Mouse (Mus musculus): Measurements from ENCODE around the gene L3mbtl4. TPM values are rescaled to one million over a fixed set of nuclear protein-coding genes. Genes with fewer than 3 reads are reported as not detected.

Gene L3mbtl4
- polyA plus RNA-seq, 1 experiment from 2014 or later: not detected

DNA sequence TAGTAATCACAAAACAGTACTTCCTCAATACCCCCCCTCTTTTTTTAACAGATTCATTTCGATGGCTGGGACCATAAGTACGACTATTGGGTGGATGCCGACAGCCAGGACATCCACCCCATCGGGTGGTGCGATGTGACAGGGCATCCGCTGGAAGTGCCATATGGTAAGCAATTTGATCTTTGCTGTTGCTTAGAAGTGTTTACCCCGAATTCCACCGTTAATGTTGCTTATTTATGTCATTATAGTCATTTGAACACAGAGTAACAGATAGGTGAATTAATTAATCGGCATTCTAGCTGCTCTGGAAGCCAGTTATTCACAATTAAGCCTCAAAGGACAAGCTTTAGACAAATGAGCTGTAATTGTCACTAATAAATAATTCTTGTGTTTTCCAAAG, 286.1 kb downstream of the L3mbtl4 start:
- no peaks in the 10 kb centered on the region for H3K4me1 ChIP-seq (ENCODE audit: control insufficient read depth, insufficient read depth, low read length)
- H3K9me3 ChIP-seq (ENCODE audit: control insufficient read depth, low read length): no peaks in the 10 kb centered on the region
- H3K4me2 ChIP-seq (ENCODE audit: low read depth, severe bottlenecking): no peak overlapping the region
- ATAC-seq (ENCODE audit: insufficient number of reproducible peaks, low FRiP score, low TSS enrichment, low read depth): no peak
- no peaks in the 10 kb centered on the region for H3K36me3 ChIP-seq (ENCODE audit: control insufficient read depth, insufficient read depth, low read length)
- 75% methylated on average over 9 of the region's 9 CpGs for WGBS
- no peak overlapping the region for H3K27ac ChIP-seq (replicated peaks; ENCODE audit: low read depth, low read length)
- H3K4me3 ChIP-seq (ENCODE audit: low read depth, low read length): no peak overlapping the region
- H3K9ac ChIP-seq (ENCODE audit: low read length): no peak overlapping the region
- H3K27me3 ChIP-seq (ENCODE audit: control insufficient read depth, insufficient read depth, low read length): no peaks in the 10 kb centered on the region
- no peak for DNase-seq (ENCODE audit: low spot score)

DNA sequence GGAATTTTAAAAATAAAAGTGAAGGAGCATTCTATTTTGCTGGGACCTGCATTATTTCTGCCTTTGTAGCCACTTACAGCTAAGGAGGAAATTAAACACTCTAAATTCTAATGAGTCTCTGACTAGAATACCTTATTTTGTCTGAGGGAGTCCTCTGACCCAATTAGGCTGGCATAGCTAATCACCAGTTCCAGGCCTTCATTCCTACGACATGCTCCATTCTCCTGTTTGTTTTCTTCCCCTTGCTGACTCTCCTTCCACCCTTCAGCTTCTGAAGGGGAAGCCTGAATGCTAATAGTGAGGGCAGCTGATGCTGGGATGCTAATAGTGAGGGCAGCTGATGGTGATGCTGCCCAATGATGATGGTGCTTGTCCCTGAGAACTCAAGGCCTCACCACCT, 286.7 kb downstream of the L3mbtl4 start:
- DNase-seq (ENCODE audit: low spot score) (no peak), ATAC-seq (ENCODE audit: insufficient number of reproducible peaks, low FRiP score, low TSS enrichment, low read depth) (no peak)
- no peaks in the 10 kb centered on the region for H3K9me3 ChIP-seq (ENCODE audit: control insufficient read depth, low read length)
- no peaks in the 10 kb centered on the region for H3K27me3 ChIP-seq (ENCODE audit: control insufficient read depth, insufficient read depth, low read length)
- WGBS: 31% methylated on average over 1 of the region's 1 CpGs
- H3K4me2 ChIP-seq (ENCODE audit: low read depth, severe bottlenecking): no peak overlapping the region
- no peaks in the 10 kb centered on the region for H3K36me3 ChIP-seq (ENCODE audit: control insufficient read depth, insufficient read depth, low read length)
- H3K27ac ChIP-seq (replicated peaks; ENCODE audit: low read depth, low read length): no peak overlapping the region
- no peak overlapping the region for H3K9ac ChIP-seq (ENCODE audit: low read length)
- H3K4me1 ChIP-seq (ENCODE audit: control insufficient read depth, insufficient read depth, low read length): no peaks in the 10 kb centered on the region
- no peak overlapping the region for H3K4me3 ChIP-seq (ENCODE audit: low read depth, low read length)

DNA sequence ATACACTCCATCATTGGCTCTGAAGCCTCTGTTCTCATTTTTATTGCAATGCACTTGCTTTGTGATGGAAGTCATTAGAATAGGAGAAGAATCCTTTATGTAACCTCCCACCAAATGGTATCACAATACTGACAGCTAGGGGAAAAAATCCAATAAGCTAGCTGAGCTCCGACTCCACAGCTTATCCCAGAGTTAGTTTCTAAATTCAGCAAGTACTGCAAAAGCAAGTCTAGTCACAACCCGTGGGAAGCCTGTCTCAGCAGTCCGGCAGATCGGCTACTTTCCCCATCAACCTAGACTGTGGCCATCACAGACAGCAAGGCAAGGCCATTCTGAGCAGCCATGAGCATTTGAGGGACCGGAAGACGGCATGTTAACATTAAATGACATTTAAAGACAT, 298.2 kb downstream of the L3mbtl4 start:
- DNase-seq (ENCODE audit: low spot score) (no peak), ATAC-seq (ENCODE audit: insufficient number of reproducible peaks, low FRiP score, low TSS enrichment, low read depth) (no peak)
- H3K4me2 ChIP-seq (ENCODE audit: low read depth, severe bottlenecking): no peak overlapping the region
- no peak overlapping the region for H3K9ac ChIP-seq (ENCODE audit: low read length)
- H3K4me1 ChIP-seq (ENCODE audit: control insufficient read depth, insufficient read depth, low read length): no peaks in the 10 kb centered on the region
- 91% methylated on average over 6 of the region's 6 CpGs for WGBS
- H3K4me3 ChIP-seq (ENCODE audit: low read depth, low read length): no peak overlapping the region
- H3K36me3 ChIP-seq (ENCODE audit: control insufficient read depth, insufficient read depth, low read length): no peaks in the 10 kb centered on the region
- H3K9me3 ChIP-seq (ENCODE audit: control insufficient read depth, low read length): no peaks in the 10 kb centered on the region
- H3K27me3 ChIP-seq (ENCODE audit: control insufficient read depth, insufficient read depth, low read length): no peaks in the 10 kb centered on the region
- no peak overlapping the region for H3K27ac ChIP-seq (replicated peaks; ENCODE audit: low read depth, low read length)

- WGBS: 90% methylated on average over 3 of the region's 3 CpGs
Observed at GRCm38 (mm10) chr17:68585195-68585594, 311.6 kb downstream of the L3mbtl4 start.

GRCm38 (mm10) chr17:68591619-68592018, 318.0 kb downstream of the L3mbtl4 start:
- 85% methylated on average over 4 of the region's 4 CpGs for WGBS
- no peak for DNase-seq (ENCODE audit: low spot score)
- Histone ChIP-seq H3K9ac (ENCODE audit: low read length) (no peak overlapping the region), H3K4me1 (ENCODE audit: control insufficient read depth, insufficient read depth, low read length) (no peaks in the 10 kb centered on the region), H3K4me3 (ENCODE audit: low read depth, low read length) (no peak overlapping the region), H3K27me3 (ENCODE audit: control insufficient read depth, insufficient read depth, low read length) (no peaks in the 10 kb centered on the region), H3K4me2 (ENCODE audit: low read depth, severe bottlenecking) (no peak overlapping the region), H3K36me3 (ENCODE audit: control insufficient read depth, insufficient read depth, low read length) (no peaks in the 10 kb centered on the region), H3K9me3 (ENCODE audit: control insufficient read depth, low read length) (no peaks in the 10 kb centered on the region), H3K27ac (replicated peaks; ENCODE audit: low read depth, low read length) (no peak overlapping the region)
- ATAC-seq (ENCODE audit: insufficient number of reproducible peaks, low FRiP score, low TSS enrichment, low read depth): no peak

More at GRCm38 (mm10) chr17:68585195-68585594, 311.6 kb downstream of the L3mbtl4 start:
- no peak for DNase-seq (ENCODE audit: low spot score)
- H3K27me3 ChIP-seq (ENCODE audit: control insufficient read depth, insufficient read depth, low read length): no peaks in the 10 kb centered on the region
- H3K9ac ChIP-seq (ENCODE audit: low read length): no peak overlapping the region
- H3K36me3 ChIP-seq (ENCODE audit: control insufficient read depth, insufficient read depth, low read length): no peaks in the 10 kb centered on the region
- no peak overlapping the region for H3K27ac ChIP-seq (replicated peaks; ENCODE audit: low read depth, low read length)
- no peak overlapping the region for H3K4me3 ChIP-seq (ENCODE audit: low read depth, low read length)
- H3K9me3 ChIP-seq (ENCODE audit: control insufficient read depth, low read length): no peaks in the 10 kb centered on the region
- no peaks in the 10 kb centered on the region for H3K4me1 ChIP-seq (ENCODE audit: control insufficient read depth, insufficient read depth, low read length)
- no peak for ATAC-seq (ENCODE audit: insufficient number of reproducible peaks, low FRiP score, low TSS enrichment, low read depth)
- no peak overlapping the region for H3K4me2 ChIP-seq (ENCODE audit: low read depth, severe bottlenecking)

GRCm38 (mm10) chr17:68602744-68603143, 329.1 kb downstream of the L3mbtl4 start:
- H3K9ac ChIP-seq (ENCODE audit: low read length): no peak overlapping the region
- H3K4me3 ChIP-seq (ENCODE audit: low read depth, low read length): no peak overlapping the region
- H3K4me2 ChIP-seq (ENCODE audit: low read depth, severe bottlenecking): no peak overlapping the region
- H3K4me1 ChIP-seq (ENCODE audit: control insufficient read depth, insufficient read depth, low read length): no peaks in the 10 kb centered on the region
- H3K36me3 ChIP-seq (ENCODE audit: control insufficient read depth, insufficient read depth, low read length): no peaks in the 10 kb centered on the region
- no peaks in the 10 kb centered on the region for H3K27me3 ChIP-seq (ENCODE audit: control insufficient read depth, insufficient read depth, low read length)
- ATAC-seq (ENCODE audit: insufficient number of reproducible peaks, low FRiP score, low TSS enrichment, low read depth): no peak
- WGBS: 90% methylated on average over 4 of the region's 4 CpGs
- H3K27ac ChIP-seq (replicated peaks; ENCODE audit: low read depth, low read length): no peak overlapping the region
- DNase-seq (ENCODE audit: low spot score): no peak
- H3K9me3 ChIP-seq (ENCODE audit: control insufficient read depth, low read length): no peaks in the 10 kb centered on the region

DNA sequence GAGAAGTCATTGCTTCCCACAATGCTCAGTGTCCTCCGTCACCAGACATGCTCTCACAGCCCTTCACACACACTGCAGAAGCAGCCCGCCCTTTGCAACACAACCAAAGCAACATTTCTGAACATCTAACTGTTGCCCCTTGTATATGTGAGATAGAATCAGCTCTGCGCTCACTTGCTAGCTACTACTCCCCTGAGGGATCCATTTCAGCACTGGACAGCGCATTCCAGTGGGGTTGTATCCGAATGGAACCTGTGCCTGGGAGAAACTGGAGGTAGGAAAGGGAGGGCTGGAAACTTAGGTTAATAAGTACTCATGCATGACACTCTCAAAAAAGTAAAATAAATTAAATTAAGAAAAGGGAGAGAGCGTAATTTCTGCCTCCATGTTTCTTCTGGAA, 334.1 kb downstream of the L3mbtl4 start:
- H3K4me2 ChIP-seq (ENCODE audit: low read depth, severe bottlenecking): no peak overlapping the region
- no peak overlapping the region for H3K9ac ChIP-seq (ENCODE audit: low read length)
- DNase-seq (ENCODE audit: low spot score) (peak; percentile 87), ATAC-seq (ENCODE audit: insufficient number of reproducible peaks, low FRiP score, low TSS enrichment, low read depth) (no peak)
- no peaks in the 10 kb centered on the region for H3K4me1 ChIP-seq (ENCODE audit: control insufficient read depth, insufficient read depth, low read length)
- 48% methylated on average over 6 of the region's 6 CpGs for WGBS
- H3K27me3 ChIP-seq (ENCODE audit: control insufficient read depth, insufficient read depth, low read length): no peaks in the 10 kb centered on the region
- H3K9me3 ChIP-seq (ENCODE audit: control insufficient read depth, low read length): no peaks in the 10 kb centered on the region
- H3K4me3 ChIP-seq (ENCODE audit: low read depth, low read length): no peak overlapping the region
- no peak overlapping the region for H3K27ac ChIP-seq (replicated peaks; ENCODE audit: low read depth, low read length)
- no peaks in the 10 kb centered on the region for H3K36me3 ChIP-seq (ENCODE audit: control insufficient read depth, insufficient read depth, low read length)

DNA sequence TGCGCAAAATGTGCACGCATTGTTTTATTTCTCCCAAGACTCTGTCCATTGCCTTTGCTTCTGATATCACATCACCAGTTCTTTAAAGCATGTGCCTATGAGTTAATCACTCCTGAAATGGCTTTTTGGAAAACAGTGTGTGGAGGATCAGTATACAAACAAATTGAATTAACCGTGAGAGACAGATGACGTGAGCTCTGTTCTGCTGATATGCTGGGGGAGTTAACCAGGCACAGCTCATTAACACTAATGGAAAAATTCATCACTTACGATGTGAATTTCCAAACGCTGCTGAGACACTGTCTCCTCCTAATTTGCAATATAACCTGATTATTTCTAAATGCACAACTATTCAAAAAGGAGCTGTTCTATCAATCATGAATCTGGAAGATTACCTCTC, 337.6 kb downstream of the L3mbtl4 start:
- ATAC-seq (ENCODE audit: insufficient number of reproducible peaks, low FRiP score, low TSS enrichment, low read depth): no peak
- 83% methylated on average over 6 of the region's 6 CpGs for WGBS
- no peak for DNase-seq (ENCODE audit: low spot score)
- no peak overlapping the region for H3K4me2 ChIP-seq (ENCODE audit: low read depth, severe bottlenecking)
- H3K9ac ChIP-seq (ENCODE audit: low read length): no peak overlapping the region
- H3K4me1 ChIP-seq (ENCODE audit: control insufficient read depth, insufficient read depth, low read length): no peaks in the 10 kb centered on the region
- H3K4me3 ChIP-seq (ENCODE audit: low read depth, low read length): no peak overlapping the region
- H3K36me3 ChIP-seq (ENCODE audit: control insufficient read depth, insufficient read depth, low read length): no peaks in the 10 kb centered on the region
- no peaks in the 10 kb centered on the region for H3K27me3 ChIP-seq (ENCODE audit: control insufficient read depth, insufficient read depth, low read length)
- no peak overlapping the region for H3K27ac ChIP-seq (replicated peaks; ENCODE audit: low read depth, low read length)
- no peaks in the 10 kb centered on the region for H3K9me3 ChIP-seq (ENCODE audit: control insufficient read depth, low read length)

- DNase-seq (ENCODE audit: low spot score) (no peak), ATAC-seq (ENCODE audit: insufficient number of reproducible peaks, low FRiP score, low TSS enrichment, low read depth) (no peak)
- H3K27ac ChIP-seq (replicated peaks; ENCODE audit: low read depth, low read length): no peak overlapping the region
- H3K4me2 ChIP-seq (ENCODE audit: low read depth, severe bottlenecking): no peak overlapping the region
- H3K4me3 ChIP-seq (ENCODE audit: low read depth, low read length): no peak overlapping the region
- H3K9me3 ChIP-seq (ENCODE audit: control insufficient read depth, low read length): no peaks in the 10 kb centered on the region
- H3K36me3 ChIP-seq (ENCODE audit: control insufficient read depth, insufficient read depth, low read length): no peaks in the 10 kb centered on the region
- no peaks in the 10 kb centered on the region for H3K4me1 ChIP-seq (ENCODE audit: control insufficient read depth, insufficient read depth, low read length)
- no peaks in the 10 kb centered on the region for H3K27me3 ChIP-seq (ENCODE audit: control insufficient read depth, insufficient read depth, low read length)
- H3K9ac ChIP-seq (ENCODE audit: low read length): no peak overlapping the region
- 78% methylated on average over 4 of the region's 4 CpGs for whole genome bisulfite sequencing
Observed at GRCm38 (mm10) chr17:68625281-68625680, 351.7 kb downstream of the L3mbtl4 start.

Measured in limb, embryonic 11.5 days (tissue).